Mouse (Mus musculus) cortical plate, adult 2 months (tissue): Measurements from ENCODE around the gene Rere.

Source experiments
- CTCF ChIP-seq: fragments of 200-500 bp; IDR thresholded peaks from 2 replicates; pipeline ENCODE4 v1.5.1; 2011; ENCODE audit warnings: mild to moderate bottlenecking, control low read depth, low read length; ENCODE audit not compliant: insufficient read depth; ENCODE audit errors: extremely low read depth
- POLR2A ChIP-seq: fragments of 200-500 bp; IDR thresholded peaks from 2 replicates; pipeline ENCODE4 v1.6.1; 2011; ENCODE audit warnings: mild to moderate bottlenecking, low read length, control low read depth; ENCODE audit not compliant: insufficient read depth; ENCODE audit errors: extremely low read depth

GRCm38 (mm10) chr4:150635568-150635967, 354.1 kb downstream of the Rere start:
- TF ChIP-seq CTCF (no peak), POLR2A (no peak)
